Mouse (Mus musculus): ENCODE data around the gene Gm3448.
"Not testable (repeated sequence)": the region's sequence is repeated elsewhere in the genome, so short reads cannot be mapped to it uniquely, and the experiment has no call there.

- not testable (repeated sequence) for TF ChIP-seq POLR2A (IDR thresholded peaks at IDR 0.05; ENCODE audit: borderline replicate concordance, insufficient read depth, low read length); CTCF (IDR thresholded peaks at IDR 0.05; ENCODE audit: borderline replicate concordance, insufficient read depth, low read depth, low read length)
These were observed 62.8 kb downstream of the Gm3448 start, which contains the start of the genes 9030025P20Rik and Gm3417 for GRCm38 (mm10) chr17:14978362-14979038.
